Mouse (Mus musculus) liver, embryonic 14.5 days (tissue): Measurements from ENCODE around the gene Mcf2l.

Source experiments
- CTCF ChIP-seq: IDR thresholded peaks from 2 replicates; pipeline ENCODE4 v1.5.1; 2016; ENCODE audit warnings: antibody characterized with exemption, low read depth, control low read depth
- EP300 ChIP-seq: IDR thresholded peaks from 2 replicates; pipeline ENCODE4 v1.6.1; 2016; ENCODE audit warnings: antibody characterized with exemption, low read depth

- TF ChIP-seq CTCF (no peak), EP300 (no peak)
These were observed 31.1 kb upstream of the Mcf2l start for GRCm38 (mm10) chr8:12842342-12842995.
